ENCODE assay signal across 21 mouse cellular contexts in the genomic region with DNA sequence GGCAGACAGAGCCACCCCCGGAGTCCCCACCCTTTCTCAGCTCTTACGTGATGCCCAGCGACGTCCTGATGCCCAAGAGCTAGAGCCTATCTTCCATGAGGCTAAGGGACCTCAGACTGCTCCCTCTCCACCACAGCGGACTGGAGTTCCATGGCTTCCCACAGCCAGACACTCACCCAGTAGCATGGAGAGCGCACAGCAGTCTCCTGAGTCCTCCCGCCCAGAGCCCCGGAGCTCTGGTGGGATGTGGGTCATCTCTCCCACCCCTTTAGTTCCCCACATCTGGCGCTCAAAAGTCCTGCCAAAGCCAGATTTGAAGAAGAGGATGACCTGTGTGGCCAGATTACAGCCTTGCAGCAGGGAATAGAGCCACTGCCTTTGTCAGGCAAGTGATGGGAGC. TPM values are rescaled to one million over a fixed set of nuclear protein-coding genes. Genes with fewer than 3 reads are reported as not detected.
A peak's percentile ranks its signal among the peaks of the same experiment; 100 is the strongest.
DNase-seq lines count a peak whose midpoint lies in the region; ATAC-seq and TF ChIP-seq lines count a peak whose summit lies in the region.
"Had no signal": no experiment of that assay in that cellular context is flagged by ENCODE, and none has a peak within 500 bp of the region (broad histone marks: within the 10 kb centered on the region; RNA-seq: fewer than 3 reads in every experiment).

No protein-coding gene starts in this region.

- no peaks in the 10 kb centered on the region for H3K9me3 ChIP-seq in forebrain, embryonic 11.5 days (ENCODE audit: control insufficient read depth, low read length)
- H3K9me3 ChIP-seq in forebrain, embryonic 12.5 days, result no peaks in the 10 kb centered on the region
- H3K9me3 ChIP-seq in liver, embryonic 11.5 days (ENCODE audit: control insufficient read depth, low read length), result no peaks in the 10 kb centered on the region
- H3K9me3 ChIP-seq in liver, postnatal 0 days (ENCODE audit: low read length), result no peaks in the 10 kb centered on the region
- no peaks in the 10 kb centered on the region for H3K9me3 ChIP-seq in E14TG2a.4 (ENCODE audit: low read length)
- H3K9me3 ChIP-seq in stomach, postnatal 0 days (ENCODE audit: control insufficient read depth, low read length), result no peaks in the 10 kb centered on the region
- H3K9me3 ChIP-seq: embryonic facial prominence, embryonic 12.5 days; heart, embryonic 10.5 days; hindbrain, embryonic 13.5 days had no signal

- DNase-seq in forebrain, embryonic 11.5 days (ENCODE audit: low spot score), result peak; percentile 41
- peak; percentile 26 for DNase-seq in liver, embryonic 11.5 days (ENCODE audit: low spot score)
- no peak for DNase-seq in liver, postnatal 0 days
- DNase-seq in stomach, postnatal 0 days (ENCODE audit: low spot score), result peak; percentile 11
- no peak for DNase-seq in kidney, adult 18-20 months
- DNase-seq: adrenal gland, postnatal 14 days; cerebellum, adult 18-20 months; cerebellum, postnatal 14 days; gastrocnemius, postnatal 36 days; heart, adult 18-20 months; heart, postnatal 10 days had no signal

- no peak overlapping the region for H3K9ac ChIP-seq in forebrain, embryonic 11.5 days (ENCODE audit: low read length)
- H3K9ac ChIP-seq in forebrain, embryonic 12.5 days, result no peak overlapping the region
- no peak overlapping the region for H3K9ac ChIP-seq in liver, embryonic 11.5 days (ENCODE audit: low read depth, low read length)
- H3K9ac ChIP-seq in liver, postnatal 0 days (replicated peaks), result no peak overlapping the region
- H3K9ac ChIP-seq in stomach, postnatal 0 days (ENCODE audit: low read length), result no peak overlapping the region
- H3K9ac ChIP-seq: embryonic facial prominence, embryonic 12.5 days; hindbrain, embryonic 13.5 days had no signal

- H3K36me3 ChIP-seq in forebrain, embryonic 11.5 days (ENCODE audit: control insufficient read depth, insufficient read depth, low read length), result no peaks in the 10 kb centered on the region
- H3K36me3 ChIP-seq in forebrain, embryonic 12.5 days (replicated peaks), result no peaks in the 10 kb centered on the region
- H3K36me3 ChIP-seq in liver, embryonic 11.5 days (ENCODE audit: control insufficient read depth, insufficient read depth, low read length), result no peaks in the 10 kb centered on the region
- H3K36me3 ChIP-seq in liver, postnatal 0 days (replicated peaks; ENCODE audit: insufficient read depth, low read length), result no peaks in the 10 kb centered on the region
- no peaks in the 10 kb centered on the region for H3K36me3 ChIP-seq in E14TG2a.4 (ENCODE audit: insufficient read depth, low read length)
- H3K36me3 ChIP-seq in stomach, postnatal 0 days (ENCODE audit: control insufficient read depth, insufficient read depth, low read length), result no peaks in the 10 kb centered on the region
- H3K36me3 ChIP-seq: embryonic facial prominence, embryonic 12.5 days; heart, embryonic 10.5 days; hindbrain, embryonic 13.5 days had no signal

- H3K27ac ChIP-seq in forebrain, embryonic 11.5 days (ENCODE audit: low read depth, low read length), result no peak overlapping the region
- H3K27ac ChIP-seq in forebrain, embryonic 12.5 days, result no peak overlapping the region
- no peak overlapping the region for H3K27ac ChIP-seq in liver, embryonic 11.5 days (ENCODE audit: low read depth, low read length)
- H3K27ac ChIP-seq in liver, postnatal 0 days (ENCODE audit: low read depth), result no peak overlapping the region
- H3K27ac ChIP-seq in stomach, postnatal 0 days (replicated peaks), result no peak overlapping the region
- H3K27ac ChIP-seq: embryonic facial prominence, embryonic 12.5 days; heart, embryonic 10.5 days; hindbrain, embryonic 13.5 days; hindbrain, postnatal 0 days had no signal

- no peak for TF ChIP-seq CTCF in liver, postnatal 0 days (IDR thresholded peaks at IDR 0.05; ENCODE audit: low read depth)
- no peak for TF ChIP-seq CTCF in E14TG2a.4 (conservative IDR thresholded peaks at IDR 0.05; ENCODE audit: low read length)
- TF ChIP-seq CTCF in stomach, postnatal 0 days (IDR thresholded peaks at IDR 0.05; ENCODE audit: low read depth), result no peak

- H3K4me3 ChIP-seq in forebrain, embryonic 11.5 days (ENCODE audit: low read depth, low read length), result no peak overlapping the region
- H3K4me3 ChIP-seq in forebrain, embryonic 12.5 days (replicated peaks), result no peak overlapping the region
- no peak overlapping the region for H3K4me3 ChIP-seq in liver, embryonic 11.5 days (ENCODE audit: low read depth, low read length)
- H3K4me3 ChIP-seq in liver, postnatal 0 days (ENCODE audit: low read depth, low read length), result no peak overlapping the region
- H3K4me3 ChIP-seq in E14TG2a.4 (replicated peaks; ENCODE audit: low read length), result peak overlapping the region; percentile 63
- no peak overlapping the region for H3K4me3 ChIP-seq in stomach, postnatal 0 days (ENCODE audit: low read depth, low read length)
- H3K4me3 ChIP-seq: embryonic facial prominence, embryonic 12.5 days; heart, embryonic 10.5 days; hindbrain, embryonic 13.5 days had no signal

- no peak for TF ChIP-seq EP300 in liver, postnatal 0 days (IDR thresholded peaks at IDR 0.05; ENCODE audit: low read depth)
- TF ChIP-seq EP300 in stomach, postnatal 0 days (optimal IDR thresholded peaks at IDR 0.05), result no peak

- peaks cover 3% of the 10 kb centered on the region; the same call in 1 of the 2 replicates for H3K4me1 ChIP-seq in forebrain, embryonic 11.5 days (replicated peaks; ENCODE audit: control insufficient read depth, insufficient read depth, low read length)
- H3K4me1 ChIP-seq in forebrain, embryonic 12.5 days, result peaks cover 3% of the 10 kb centered on the region
- no peaks in the 10 kb centered on the region for H3K4me1 ChIP-seq in liver, embryonic 11.5 days (replicated peaks; ENCODE audit: control insufficient read depth, insufficient read depth, low read length)
- peaks cover 6% of the 10 kb centered on the region; the same call in 1 of the 2 replicates for H3K4me1 ChIP-seq in liver, postnatal 0 days (ENCODE audit: insufficient read depth)
- H3K4me1 ChIP-seq in E14TG2a.4 (replicated peaks; ENCODE audit: low read depth, low read length), result peaks cover 73% of the 10 kb centered on the region
- no peaks in the 10 kb centered on the region for H3K4me1 ChIP-seq in stomach, postnatal 0 days (replicated peaks; ENCODE audit: control insufficient read depth, insufficient read depth)
- H3K4me1 ChIP-seq: embryonic facial prominence, embryonic 12.5 days had no signal

- no peak for ATAC-seq in forebrain, embryonic 11.5 days (replicated peaks; ENCODE audit: low FRiP score)
- ATAC-seq in forebrain, embryonic 12.5 days (ENCODE audit: low FRiP score), result no peak
- no peak for ATAC-seq in liver, embryonic 11.5 days (replicated peaks; ENCODE audit: low FRiP score)
- ATAC-seq in liver, postnatal 0 days, result no peak
- ATAC-seq in stomach, postnatal 0 days (ENCODE audit: low FRiP score, low TSS enrichment), result no peak
- ATAC-seq: activated CD4-positive, CD25-positive, alpha-beta regulatory T cell, adult 4 months; forebrain, embryonic 14.5 days; hindbrain, postnatal 0 days; intestine, embryonic 16.5 days; Patski had no signal

- H3K27me3 ChIP-seq in forebrain, embryonic 11.5 days (ENCODE audit: control insufficient read depth, insufficient read depth, low read length), result no peaks in the 10 kb centered on the region
- H3K27me3 ChIP-seq in forebrain, embryonic 12.5 days, result peaks cover 41% of the 10 kb centered on the region
- H3K27me3 ChIP-seq in liver, embryonic 11.5 days (replicated peaks; ENCODE audit: control insufficient read depth, insufficient read depth, low read length), result peaks cover 3% of the 10 kb centered on the region; the same call in 1 of the 2 replicates
- H3K27me3 ChIP-seq in liver, postnatal 0 days (ENCODE audit: insufficient read depth, low read length), result no peaks in the 10 kb centered on the region
- no peaks in the 10 kb centered on the region for H3K27me3 ChIP-seq in E14TG2a.4 (ENCODE audit: insufficient read depth, low read length)
- no peaks in the 10 kb centered on the region for H3K27me3 ChIP-seq in stomach, postnatal 0 days (ENCODE audit: control insufficient read depth, insufficient read depth, low read length)

- no peak overlapping the region for H3K4me2 ChIP-seq in forebrain, embryonic 11.5 days (ENCODE audit: low read depth, low read length, severe bottlenecking)
- no peak overlapping the region for H3K4me2 ChIP-seq in forebrain, embryonic 12.5 days
- H3K4me2 ChIP-seq in liver, embryonic 11.5 days, result no peak overlapping the region
- no peak overlapping the region for H3K4me2 ChIP-seq in liver, postnatal 0 days (ENCODE audit: low read depth, low read length)
- H3K4me2 ChIP-seq in stomach, postnatal 0 days (replicated peaks; ENCODE audit: low read depth), result no peak overlapping the region
- H3K4me2 ChIP-seq: embryonic facial prominence, embryonic 12.5 days; hindbrain, embryonic 13.5 days had no signal

- WGBS in forebrain, embryonic 11.5 days, result 82% methylated on average over 9 of the region's 9 CpGs
- WGBS in forebrain, embryonic 12.5 days, result 85% methylated on average over 9 of the region's 9 CpGs
- WGBS in liver, embryonic 11.5 days, result 70% methylated on average over 9 of the region's 9 CpGs
- 74% methylated on average over 9 of the region's 9 CpGs for WGBS in liver, postnatal 0 days (ENCODE audit: insufficient replicate concordance)
- 71% methylated on average over 9 of the region's 9 CpGs for WGBS in stomach, postnatal 0 days

RNA-seq across cellular contexts. Expression of a gene that starts 1.3 kb away (rescaled TPM):
- 5.5 and 8.5 TPM in 2 replicates for polyA plus RNA-seq in forebrain, embryonic 11.5 days (2014; fragmentation: Nextera tagmentation; extraction: Ambion mirVana)
- polyA plus RNA-seq in forebrain, embryonic 12.5 days (2016; fragmentation: Nextera tagmentation; extraction: Ambion mirVana), result 4.8 and 5.6 TPM in 2 replicates
- polyA plus RNA-seq in liver, embryonic 11.5 days (2014; fragmentation: Nextera tagmentation; extraction: Ambion mirVana), result 3.8 and 4.4 TPM in 2 replicates
- 3.8 and 4.4 TPM in 2 replicates for polyA plus RNA-seq in liver, postnatal 0 days (2015; fragmentation: Nextera tagmentation; extraction: Ambion mirVana)
- 4.9 and 5.8 TPM in 2 replicates for polyA plus RNA-seq in stomach, postnatal 0 days (2015; fragmentation: Nextera tagmentation; extraction: Ambion mirVana)

RNA-seq across cellular contexts. Expression of a gene that starts 1.8 kb away (rescaled TPM):
- 2.0 and 2.1 TPM in 2 replicates for polyA plus RNA-seq in forebrain, embryonic 11.5 days (2014; fragmentation: Nextera tagmentation; extraction: Ambion mirVana)
- polyA plus RNA-seq in forebrain, embryonic 12.5 days (2016; fragmentation: Nextera tagmentation; extraction: Ambion mirVana), result 2.3 TPM in 2 replicates
- polyA plus RNA-seq in liver, embryonic 11.5 days (2014; fragmentation: Nextera tagmentation; extraction: Ambion mirVana), result 3.5 and 4.7 TPM in 2 replicates
- polyA plus RNA-seq in liver, postnatal 0 days (2015; fragmentation: Nextera tagmentation; extraction: Ambion mirVana), result 10.0 and 10.5 TPM in 2 replicates
- 2.7 and 3.1 TPM in 2 replicates for polyA plus RNA-seq in stomach, postnatal 0 days (2015; fragmentation: Nextera tagmentation; extraction: Ambion mirVana)
- polyA plus RNA-seq: Patski had no signal

RNA-seq across cellular contexts. Expression of a gene that starts 8.3 kb away (rescaled TPM):
- 27.4 and 28.2 TPM in 2 replicates for polyA plus RNA-seq in forebrain, embryonic 11.5 days (2014; fragmentation: Nextera tagmentation; extraction: Ambion mirVana)
- 28.0 and 29.1 TPM in 2 replicates for polyA plus RNA-seq in forebrain, embryonic 12.5 days (2016; fragmentation: Nextera tagmentation; extraction: Ambion mirVana)
- polyA plus RNA-seq in liver, embryonic 11.5 days (2014; fragmentation: Nextera tagmentation; extraction: Ambion mirVana), result 20.9 and 23.4 TPM in 2 replicates
- polyA plus RNA-seq in liver, postnatal 0 days (2015; fragmentation: Nextera tagmentation; extraction: Ambion mirVana), result 6.3 and 7.1 TPM in 2 replicates
- polyA plus RNA-seq in stomach, postnatal 0 days (2015; fragmentation: Nextera tagmentation; extraction: Ambion mirVana), result 12.5 and 12.6 TPM in 2 replicates

RNA-seq across cellular contexts. Expression of a gene that starts 19.7 kb away (rescaled TPM):
- polyA plus RNA-seq in forebrain, embryonic 11.5 days (2014; fragmentation: Nextera tagmentation; extraction: Ambion mirVana), result 65.1 and 77.9 TPM in 2 replicates
- polyA plus RNA-seq in forebrain, embryonic 12.5 days (2016; fragmentation: Nextera tagmentation; extraction: Ambion mirVana), result 81.1 and 94.0 TPM in 2 replicates
- 2.4 and 2.5 TPM in 2 replicates for polyA plus RNA-seq in liver, embryonic 11.5 days (2014; fragmentation: Nextera tagmentation; extraction: Ambion mirVana)
- polyA plus RNA-seq in liver, postnatal 0 days (2015; fragmentation: Nextera tagmentation; extraction: Ambion mirVana), result 0.26 and 0.34 TPM in 2 replicates
- polyA plus RNA-seq in stomach, postnatal 0 days (2015; fragmentation: Nextera tagmentation; extraction: Ambion mirVana), result 3.2 and 3.4 TPM in 2 replicates
- polyA plus RNA-seq: activated CD4-positive, CD25-positive, alpha-beta regulatory T cell, adult 4 months; Patski had no signal

RNA-seq across cellular contexts. Expression of a gene that starts 35.7 kb away (rescaled TPM):
- 61.9 and 71.1 TPM in 2 replicates for polyA plus RNA-seq in forebrain, embryonic 11.5 days (2014; fragmentation: Nextera tagmentation; extraction: Ambion mirVana)
- 79.7 and 82.4 TPM in 2 replicates for polyA plus RNA-seq in forebrain, embryonic 12.5 days (2016; fragmentation: Nextera tagmentation; extraction: Ambion mirVana)
- polyA plus RNA-seq in liver, embryonic 11.5 days (2014; fragmentation: Nextera tagmentation; extraction: Ambion mirVana), result 6.4 and 8.8 TPM in 2 replicates
- not detected in 2 replicates for polyA plus RNA-seq in liver, postnatal 0 days (2015; fragmentation: Nextera tagmentation; extraction: Ambion mirVana)
- 2.7 and 3.5 TPM in 2 replicates for polyA plus RNA-seq in stomach, postnatal 0 days (2015; fragmentation: Nextera tagmentation; extraction: Ambion mirVana)
- polyA plus RNA-seq: activated CD4-positive, CD25-positive, alpha-beta regulatory T cell, adult 4 months had no signal

Comparison
In these comparisons a context has a peak if more than half of its experiments do, and no peak if none do; other contexts are left out.
1. DNase-seq: peak in forebrain, embryonic 11.5 days (single experiment), liver, embryonic 11.5 days (single experiment) and stomach, postnatal 0 days (single experiment); none in liver, postnatal 0 days (single experiment) and kidney, adult 18-20 months (single experiment).